Mouse (Mus musculus): ENCODE measurements around the gene Lexm.

DNA sequence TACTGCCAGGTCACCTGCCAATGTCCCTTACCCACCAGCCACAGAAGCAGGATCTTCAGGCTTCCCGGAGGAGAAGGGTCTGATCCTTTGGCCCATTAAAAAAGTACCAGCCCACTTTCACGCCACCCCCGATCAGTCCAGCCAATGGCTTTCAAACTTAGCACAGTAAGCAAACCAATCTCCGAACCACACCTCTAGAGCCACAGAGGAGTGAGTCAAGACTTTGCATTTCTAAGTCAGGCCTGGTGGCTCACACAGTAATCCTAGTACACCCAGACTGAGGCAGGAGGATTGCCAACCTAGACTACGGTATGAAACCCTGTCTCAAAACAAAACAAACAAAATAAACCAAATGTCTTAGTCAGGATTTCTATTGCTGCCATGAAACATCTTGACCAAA is 12.3 kb upstream of the Lexm start:
- TF ChIP-seq CTCF (IDR thresholded peaks at IDR 0.05; ENCODE audit: low read depth, low read length), result no peak
- TF ChIP-seq POLR2A (IDR thresholded peaks at IDR 0.05; ENCODE audit: borderline replicate concordance, low read depth, low read length), result no peak
